Mouse (Mus musculus) cortical plate, adult 2 months (tissue): ENCODE results near the gene Rab3gap2.

Experiments used
- CTCF ChIP-seq: fragments of 200-500 bp; IDR thresholded peaks from 2 replicates; pipeline ENCODE4 v1.5.1; 2011; ENCODE audit warnings: mild to moderate bottlenecking, control low read depth, low read length; ENCODE audit not compliant: insufficient read depth; ENCODE audit errors: extremely low read depth
- POLR2A ChIP-seq: fragments of 200-500 bp; IDR thresholded peaks from 2 replicates; pipeline ENCODE4 v1.6.1; 2011; ENCODE audit warnings: mild to moderate bottlenecking, low read length, control low read depth; ENCODE audit not compliant: insufficient read depth; ENCODE audit errors: extremely low read depth

DNA sequence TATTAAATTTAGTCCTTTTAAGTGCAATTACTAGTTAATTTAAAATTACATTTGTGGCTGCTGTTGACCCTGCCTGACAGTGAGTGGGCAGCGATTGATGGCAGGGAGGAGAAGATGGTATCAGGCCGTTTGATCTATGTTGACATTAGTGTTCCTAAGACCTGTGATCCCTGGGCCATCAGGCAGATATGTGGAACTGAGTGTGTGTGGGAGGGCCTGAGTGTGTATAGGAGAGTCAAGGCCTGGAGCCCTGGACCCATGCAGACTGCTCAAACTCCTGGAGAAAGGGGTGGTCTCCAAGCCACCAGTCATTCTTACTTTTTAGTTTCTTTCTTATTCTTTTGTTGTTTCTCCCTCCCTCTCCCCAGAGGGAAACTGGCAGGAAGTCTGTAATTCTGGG lies 12.8 kb downstream of the Rab3gap2 start:
- TF ChIP-seq CTCF = no peak
- TF ChIP-seq POLR2A = no peak
